Mouse (Mus musculus) small intestine, adult 2 months (tissue): ENCODE measurements around the gene Klf12. TPM values are rescaled to one million over a fixed set of nuclear protein-coding genes. Genes with fewer than 3 reads are reported as not detected.

Source experiments
- H3K27ac ChIP-seq: fragments of 200-500 bp; 2 replicates; pipeline ENCODE4 v1.5.1; 2012; ENCODE audit warnings: low read depth, low read length, control low read depth, inconsistent platforms; ENCODE audit not compliant: insufficient read depth
- H3K27me3 ChIP-seq: fragments of 200-500 bp; 2 replicates; pipeline ENCODE4 v1.6.1; 2012; ENCODE audit warnings: mild to moderate bottlenecking, moderate library complexity, low read length, inconsistent platforms; ENCODE audit not compliant: control insufficient read depth, insufficient read depth
- H3K36me3 ChIP-seq: fragments of 200-500 bp; 2 replicates; pipeline ENCODE4 v1.6.1; 2012; ENCODE audit warnings: mild to moderate bottlenecking, low read length, control low read depth, inconsistent platforms; ENCODE audit not compliant: control insufficient read depth, insufficient read depth
- H3K4me1 ChIP-seq: fragments of 200-500 bp; 2 replicates; pipeline ENCODE4 v1.6.1; 2012; ENCODE audit warnings: low read length, inconsistent platforms, mixed read lengths; ENCODE audit not compliant: control insufficient read depth, insufficient read depth, insufficient read length
- H3K4me3 ChIP-seq: fragments of 200-500 bp; 2 replicates; pipeline ENCODE4 v1.5.1; 2012; ENCODE audit warnings: low read depth, mild to moderate bottlenecking, control low read depth, inconsistent platforms, low read length, moderate library complexity
- CTCF ChIP-seq: fragments of 200-500 bp; IDR thresholded peaks from 2 replicates; pipeline ENCODE4 v1.5.1; 2012; ENCODE audit warnings: low read depth, mild to moderate bottlenecking, control low read depth, inconsistent platforms, low read length, moderate library complexity, mixed read lengths; ENCODE audit not compliant: insufficient replicate concordance, insufficient read length; ENCODE audit errors: extremely low read depth
- POLR2A ChIP-seq: fragments of 200-500 bp; IDR thresholded peaks from 2 replicates; pipeline ENCODE4 v1.6.1; 2012; ENCODE audit warnings: low read depth, mild to moderate bottlenecking, control low read depth, inconsistent platforms, low read length, moderate library complexity
- WGBS: fragments of 180-500 bp; shearing (Covaris S2); methylation state at CpG from one replicate; pipeline ENCODE4 v1.1.7; 2018; 5-methylcytosine and 5-hydroxymethylcytosine counted together
- polyA plus RNA-seq: library from polyadenylated mRNA; depleted of rRNA; stranded (reverse); fragments of >200 nt; gene quantifications from 2 replicates; pipeline ENCODE4 v1.2.3, GENCODE M21; 2012

Gene Klf12
- polyA plus RNA-seq, 1 experiment = 1.1 TPM

GRCm38 (mm10) chr14:99981209-99981608, 303.3 kb downstream of the Klf12 start:
- Histone ChIP-seq H3K4me3 (no peak overlapping the region), H3K4me1 (no peaks in the 10 kb centered on the region), H3K27ac (no peak overlapping the region), H3K27me3 (no peaks in the 10 kb centered on the region), H3K36me3 (no peaks in the 10 kb centered on the region)
- TF ChIP-seq POLR2A (no peak), CTCF (no peak)
- 75% methylated on average over 3 of the region's 3 CpGs for WGBS

DNA sequence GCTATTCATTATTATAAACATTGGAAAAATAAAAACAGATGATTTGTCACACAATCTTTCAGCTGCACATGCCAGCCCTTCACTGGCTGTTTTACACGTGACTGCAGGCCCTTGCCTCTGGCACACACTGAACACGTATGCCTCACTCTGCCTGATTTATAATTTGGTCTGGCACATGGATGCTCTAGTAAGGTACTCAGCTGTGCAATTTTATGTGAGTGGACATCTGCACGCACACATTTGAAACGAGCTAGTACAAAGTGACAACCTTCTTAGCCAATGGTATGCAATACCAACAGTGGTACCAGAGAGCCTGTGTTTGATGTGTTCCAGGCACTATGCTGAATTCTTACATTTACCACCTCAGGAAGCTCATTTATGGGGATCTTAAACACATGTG, 316.6 kb downstream of the Klf12 start:
- whole genome bisulfite sequencing = 78% methylated on average over 4 of the region's 4 CpGs
- Histone ChIP-seq H3K27ac (no peak overlapping the region), H3K4me1 (no peaks in the 10 kb centered on the region), H3K36me3 (no peaks in the 10 kb centered on the region), H3K4me3 (no peak overlapping the region), H3K27me3 (no peaks in the 10 kb centered on the region)
- TF ChIP-seq POLR2A = no peak
- no peak for TF ChIP-seq CTCF

- Histone ChIP-seq H3K4me1 (no peaks in the 10 kb centered on the region), H3K36me3 (no peaks in the 10 kb centered on the region), H3K4me3 (no peak overlapping the region), H3K27me3 (no peaks in the 10 kb centered on the region), H3K27ac (no peak overlapping the region)
- no peak for TF ChIP-seq CTCF
- WGBS = 77% methylated on average over 10 of the region's 10 CpGs
Observed at GRCm38 (mm10) chr14:99960500-99961229, 323.8 kb downstream of the Klf12 start.

GRCm38 (mm10) chr14:99955133-99955532, 329.3 kb downstream of the Klf12 start:
- Histone ChIP-seq H3K4me1 (no peaks in the 10 kb centered on the region), H3K4me3 (no peak overlapping the region), H3K36me3 (no peaks in the 10 kb centered on the region), H3K27me3 (no peaks in the 10 kb centered on the region), H3K27ac (no peak overlapping the region)
- TF ChIP-seq CTCF (no peak), POLR2A (no peak)
- whole genome bisulfite sequencing = 89% methylated on average over 4 of the region's 4 CpGs

DNA sequence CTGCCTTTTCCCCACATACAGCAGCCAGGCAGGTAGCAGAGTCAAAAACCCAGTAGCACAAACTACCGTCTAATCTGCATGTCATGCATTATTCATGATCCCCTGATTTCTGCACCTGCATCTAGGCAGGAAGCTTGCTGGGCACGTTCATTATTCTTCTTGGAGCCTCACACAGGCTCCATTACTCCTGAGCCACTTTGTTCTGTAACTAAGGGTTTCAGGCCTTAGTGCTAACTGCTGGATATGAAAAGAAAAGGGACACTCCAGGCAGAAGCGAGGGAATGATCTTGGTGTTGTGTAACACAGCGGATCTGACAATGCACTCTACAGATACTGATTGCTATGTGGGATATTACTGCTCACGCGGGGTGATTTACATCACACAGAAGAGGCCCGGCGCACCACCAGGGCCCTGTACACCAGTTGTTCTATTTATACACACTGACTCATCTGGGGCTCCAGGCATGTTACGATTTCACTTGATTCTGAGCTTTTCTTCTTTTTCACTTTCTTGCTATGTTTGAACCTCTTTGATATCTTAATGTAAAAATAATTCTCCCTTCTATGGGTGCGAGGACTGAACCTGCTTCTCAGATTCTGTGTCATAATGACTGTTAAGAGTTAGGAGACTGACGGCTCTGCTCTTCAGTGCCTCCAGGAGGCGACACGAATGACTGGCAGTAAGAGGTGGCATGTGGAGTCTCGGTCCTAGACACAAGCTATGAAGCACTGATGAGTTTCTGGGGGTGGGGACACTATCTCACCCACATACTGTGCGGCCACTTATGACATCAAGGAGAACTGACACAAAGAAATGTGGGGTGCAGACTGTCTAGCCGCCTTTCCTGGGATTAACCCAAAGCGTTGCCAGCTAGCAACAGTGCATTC, 340.0 kb downstream of the Klf12 start:
- Histone ChIP-seq H3K27ac (no peak overlapping the region), H3K36me3 (no peaks in the 10 kb centered on the region), H3K4me1 (peaks cover 5% of the 10 kb centered on the region; the same call in 1 of the 2 replicates), H3K4me3 (no peak overlapping the region), H3K27me3 (no peaks in the 10 kb centered on the region)
- TF ChIP-seq POLR2A (no peak), CTCF (no peak)
- 88% methylated on average over 17 of the region's 17 CpGs for WGBS

GRCm38 (mm10) chr14:99943156-99943555, 341.3 kb downstream of the Klf12 start:
- no peak overlapping the region for H3K4me3 ChIP-seq
- peaks cover 5% of the 10 kb centered on the region; the same call in 1 of the 2 replicates for H3K4me1 ChIP-seq
- 9% methylated on average over 8 of the region's 8 CpGs for WGBS

GRCm38 (mm10) chr14:99933456-99933855, 351.0 kb downstream of the Klf12 start:
- TF ChIP-seq POLR2A (no peak), CTCF (no peak)
- Histone ChIP-seq H3K4me1 (no peaks in the 10 kb centered on the region; the same call in 1 of the 2 replicates), H3K4me3 (no peak overlapping the region), H3K27ac (peak overlapping the region; percentile 13; the same call in 1 of the 2 replicates), H3K36me3 (no peaks in the 10 kb centered on the region), H3K27me3 (no peaks in the 10 kb centered on the region)
- 23% methylated on average over 5 of the region's 5 CpGs for WGBS

More at GRCm38 (mm10) chr14:99943156-99943555, 341.3 kb downstream of the Klf12 start:
- H3K27ac ChIP-seq = no peak overlapping the region
- TF ChIP-seq POLR2A (no peak), CTCF (no peak)
- no peaks in the 10 kb centered on the region for H3K27me3 ChIP-seq
- no peaks in the 10 kb centered on the region for H3K36me3 ChIP-seq
